Mouse (Mus musculus): ENCODE data around the gene S100a13.

The S100a13 gene

DNA sequence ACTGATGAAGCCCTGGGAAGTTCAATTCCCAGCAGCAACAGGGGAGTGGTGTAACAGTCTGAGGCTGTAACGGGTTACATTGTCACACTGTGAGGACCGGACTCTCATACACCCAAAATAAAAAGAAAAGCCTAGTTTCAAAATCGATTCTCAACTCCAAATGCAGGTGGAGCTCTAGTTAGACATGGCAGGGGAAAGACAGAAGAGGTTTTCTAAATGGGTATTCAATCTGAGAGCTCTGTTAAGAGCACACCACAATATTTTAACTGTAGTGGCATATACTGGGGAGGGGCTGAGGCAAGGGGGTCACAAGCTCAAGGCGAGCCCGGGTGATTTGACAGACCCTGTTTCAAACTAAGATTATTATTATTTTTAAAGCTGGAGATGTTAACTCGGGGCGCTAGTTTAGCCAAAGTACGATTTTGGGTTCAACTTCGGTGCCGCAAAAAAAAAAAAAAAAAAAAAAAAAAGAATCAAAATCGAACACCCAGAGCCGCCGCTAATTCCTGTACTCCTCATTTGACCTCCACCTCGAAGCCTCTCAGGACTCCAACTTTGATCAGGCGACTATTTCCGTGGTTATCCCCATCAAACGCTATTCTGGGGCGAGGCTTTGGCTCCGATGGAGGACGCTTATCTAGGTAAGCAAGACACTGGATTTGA, 5.8 kb upstream of the S100a13 start:
- DNase-seq (ENCODE audit: low spot score): no peak

DNA sequence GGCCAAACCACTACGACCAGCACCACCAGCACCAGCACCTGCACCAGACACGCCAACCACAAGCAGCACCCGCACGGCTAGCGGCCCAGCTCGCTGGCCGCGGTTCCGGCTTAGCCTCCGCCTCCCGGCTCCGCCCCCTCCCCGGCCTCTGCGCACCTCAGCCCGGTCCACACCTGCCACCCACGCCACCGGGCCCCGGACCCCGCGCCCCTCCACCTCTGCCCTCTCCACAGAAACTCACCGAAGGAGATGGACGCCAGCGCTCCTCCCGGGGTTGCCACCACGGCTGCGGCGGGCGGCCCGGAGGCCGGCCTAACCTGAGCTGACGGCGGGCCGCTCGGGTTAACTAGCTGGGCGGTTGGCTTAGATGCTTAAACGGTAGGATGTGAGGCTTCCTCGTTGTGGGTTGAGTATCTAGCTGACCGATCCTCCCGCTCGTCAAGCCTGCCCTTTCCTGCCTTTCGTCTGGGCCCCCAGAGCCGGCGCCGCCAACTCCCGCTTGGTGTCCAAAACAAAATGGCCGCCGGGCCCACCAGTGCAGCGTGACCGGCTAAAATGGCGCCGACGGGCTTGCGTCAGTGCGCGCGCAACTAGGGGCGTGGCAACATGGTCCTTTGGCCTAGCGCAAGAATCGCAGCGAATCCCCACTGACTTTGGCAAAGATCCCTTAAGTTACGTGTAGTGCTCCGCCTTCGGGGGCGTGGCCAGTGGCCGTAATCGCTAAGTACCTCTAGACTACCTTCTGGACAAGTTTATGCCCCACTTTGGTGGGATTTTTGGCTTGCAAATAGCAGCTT, 5.1 kb upstream of the S100a13 start, which contains the start of gene Chtop:
TSS of gene Chtop (minus strand) at position 549 of the 797 bp plus-strand sequence.
- peak; percentile 98 for DNase-seq (ENCODE audit: low spot score)

DNA sequence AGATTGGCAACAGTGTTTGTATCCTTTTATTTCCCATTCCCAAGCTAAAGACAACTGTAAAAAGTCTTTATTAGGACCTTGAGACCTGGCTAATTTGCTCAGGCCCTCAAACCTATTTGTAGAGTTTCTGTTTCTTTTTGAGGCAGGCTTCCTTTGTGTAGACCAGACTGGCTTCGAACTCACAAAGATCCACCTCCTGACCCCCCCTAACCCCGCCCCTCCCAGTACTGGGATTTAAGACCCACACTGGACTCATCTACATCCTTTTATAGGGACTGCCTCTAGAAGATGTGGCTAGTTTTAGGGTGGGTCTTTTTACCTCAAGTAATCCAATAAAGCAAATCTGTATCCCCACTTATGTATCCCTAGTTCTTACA, 4.5 kb upstream of the S100a13 start:
- no peak for DNase-seq (ENCODE audit: low spot score)

DNA sequence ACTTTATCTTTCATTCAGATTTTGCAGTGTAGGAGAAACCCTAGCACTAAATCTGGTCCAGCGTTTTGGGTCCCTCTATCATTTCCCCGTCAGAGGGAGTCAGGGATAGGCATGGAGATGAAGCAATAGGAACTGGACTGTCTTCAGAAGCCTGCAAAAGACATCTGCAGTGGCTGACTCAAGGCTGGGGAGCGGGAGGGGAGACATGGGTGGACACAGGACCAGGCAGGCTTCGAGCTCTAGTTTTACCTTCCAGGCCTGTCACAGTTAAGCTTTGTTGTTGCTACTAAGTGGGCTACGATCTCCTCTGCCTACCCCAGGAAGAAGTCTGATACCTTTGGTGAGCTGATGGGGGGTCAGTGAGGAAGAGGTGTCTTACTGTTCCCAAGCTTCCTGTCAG, 2.0 kb upstream of the S100a13 start:
- DNase-seq (ENCODE audit: low spot score): no peak

DNA sequence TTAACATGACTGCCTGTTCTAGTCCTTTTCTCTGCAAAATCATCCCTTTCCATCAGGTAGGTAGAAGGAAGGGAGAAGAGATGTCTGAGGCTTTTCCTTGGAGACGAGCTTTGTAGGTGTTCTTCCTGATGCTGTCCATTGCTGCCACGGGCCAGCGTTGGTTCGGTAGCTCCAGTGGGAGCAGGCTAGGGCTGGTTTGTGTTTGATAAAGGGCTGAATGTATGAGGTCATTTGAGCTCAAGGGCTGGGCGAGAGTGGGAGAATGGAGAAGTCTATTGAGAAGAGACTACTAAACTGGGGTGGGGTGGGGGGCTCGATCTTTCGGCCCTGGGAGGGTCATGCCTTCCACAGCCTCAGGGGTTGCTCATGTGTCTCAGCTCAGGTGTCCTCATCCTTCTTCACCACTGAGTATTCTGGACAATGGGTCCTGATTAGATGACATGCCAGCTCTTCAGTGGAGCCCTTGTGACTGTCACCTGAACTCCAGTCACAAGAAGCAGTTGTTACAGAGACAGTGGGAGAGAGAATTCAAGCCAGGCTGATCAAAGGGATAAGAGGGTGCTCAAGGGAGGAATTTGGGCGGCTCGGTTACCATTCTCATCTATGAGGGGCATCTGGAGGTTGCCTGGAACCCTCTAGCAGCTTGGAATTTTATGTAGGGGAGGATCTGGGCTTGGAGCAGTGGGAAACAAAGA, 1.1 kb upstream of the S100a13 start:
- DNase-seq (ENCODE audit: low spot score): no peak

DNA sequence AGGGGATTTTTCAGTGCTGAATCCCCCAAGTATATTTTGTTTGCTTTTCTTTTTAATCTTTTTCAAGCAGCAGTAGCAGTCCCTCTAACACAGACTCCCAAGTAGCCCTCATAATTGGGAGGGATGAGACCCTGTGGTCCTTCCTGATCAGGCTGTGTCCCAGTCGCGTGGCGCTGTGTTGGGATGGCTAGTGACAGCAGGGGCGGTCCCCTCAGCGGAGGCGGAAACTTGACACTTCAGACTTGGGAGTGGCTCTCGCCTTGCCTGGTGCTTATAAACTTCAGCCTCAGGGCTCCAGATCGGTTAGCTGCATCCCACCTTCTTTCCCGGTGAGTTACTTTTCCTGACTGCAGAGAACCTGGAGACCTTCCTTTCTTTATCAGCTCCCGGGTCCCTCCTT, 456 bp downstream of the S100a13 start:
- DNase-seq (ENCODE audit: low spot score): peak; percentile 76

DNA sequence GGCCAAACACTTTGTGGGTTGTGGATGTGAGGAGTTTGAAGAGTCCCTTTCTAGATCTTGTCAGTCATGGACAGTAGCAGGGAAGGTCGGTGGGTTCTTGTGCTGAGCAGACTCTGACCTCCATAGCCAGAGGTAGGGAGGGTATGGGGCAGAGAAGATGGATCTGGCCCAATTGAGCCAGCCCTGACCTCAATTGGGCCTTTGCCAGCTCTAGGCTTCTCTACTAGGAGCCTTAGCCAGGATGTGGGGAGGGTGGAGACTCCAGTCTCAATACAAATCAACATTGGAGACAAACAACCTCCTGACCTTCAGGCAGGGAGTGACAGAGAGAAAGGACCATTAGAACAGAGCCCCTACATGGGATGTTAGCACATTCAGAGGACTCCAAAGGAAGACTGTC, 1.0 kb downstream of the S100a13 start:
- no peak for DNase-seq (ENCODE audit: low spot score)

DNA sequence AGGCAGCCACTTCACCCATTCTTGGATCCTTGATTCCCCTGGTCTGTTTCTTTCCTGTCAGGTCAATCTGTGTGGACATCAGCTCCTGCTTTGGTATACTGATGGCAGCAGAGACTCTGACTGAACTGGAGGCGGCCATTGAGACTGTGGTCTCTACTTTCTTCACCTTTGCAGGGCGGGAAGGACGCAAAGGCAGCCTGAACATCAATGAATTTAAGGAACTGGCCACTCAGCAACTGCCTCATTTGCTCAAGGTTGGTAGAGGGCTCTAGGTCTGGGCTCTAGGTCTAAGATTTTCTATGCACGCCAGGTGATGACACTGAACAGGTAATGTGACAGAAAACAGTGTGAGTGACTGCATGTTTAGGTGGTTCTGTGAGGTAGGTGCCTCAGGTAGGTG, 1.6 kb downstream of the S100a13 start:
- DNase-seq (ENCODE audit: low spot score): no peak

DNA sequence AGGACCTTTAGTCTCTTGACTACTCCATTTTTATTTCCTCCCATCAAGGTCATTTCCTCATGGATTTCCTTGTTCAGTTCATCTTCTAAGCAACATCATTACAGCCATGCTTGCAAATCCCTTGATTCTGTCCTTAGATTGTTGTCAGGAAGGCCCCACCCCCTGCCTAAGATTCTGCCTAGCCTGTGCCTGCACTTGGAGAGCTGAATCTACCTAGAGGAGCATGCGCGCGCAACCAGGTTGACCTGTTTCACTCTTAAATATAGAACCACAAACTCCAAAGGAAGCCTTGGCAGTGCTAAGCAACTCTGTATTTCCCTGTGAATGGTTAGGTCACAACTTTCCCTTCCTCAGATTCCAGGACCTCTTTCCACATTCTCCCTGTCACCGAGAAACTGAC, 3.5 kb downstream of the S100a13 start:
- DNase-seq (ENCODE audit: low spot score): no peak

DNA sequence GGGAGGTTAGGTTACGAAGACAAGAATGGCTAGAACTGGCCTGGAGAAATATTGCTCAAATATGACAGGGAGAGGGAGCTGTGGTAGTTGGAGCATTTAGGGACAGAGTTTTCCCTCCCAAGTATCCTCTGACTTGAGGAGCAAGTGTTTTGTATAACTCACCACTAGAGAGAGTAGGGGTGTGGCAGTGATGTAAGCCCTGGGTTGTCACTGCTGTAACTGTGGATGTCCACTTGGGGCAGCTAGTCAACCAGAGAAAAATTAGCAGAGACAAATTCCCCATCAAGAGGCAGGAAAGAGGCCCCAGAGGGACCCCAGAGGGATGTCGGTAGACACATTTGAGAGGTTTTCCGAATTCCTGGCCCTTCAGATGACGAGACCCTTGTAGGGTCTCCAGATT, 11.2 kb downstream of the S100a13 start:
- no peak for DNase-seq (ENCODE audit: low spot score)

DNA sequence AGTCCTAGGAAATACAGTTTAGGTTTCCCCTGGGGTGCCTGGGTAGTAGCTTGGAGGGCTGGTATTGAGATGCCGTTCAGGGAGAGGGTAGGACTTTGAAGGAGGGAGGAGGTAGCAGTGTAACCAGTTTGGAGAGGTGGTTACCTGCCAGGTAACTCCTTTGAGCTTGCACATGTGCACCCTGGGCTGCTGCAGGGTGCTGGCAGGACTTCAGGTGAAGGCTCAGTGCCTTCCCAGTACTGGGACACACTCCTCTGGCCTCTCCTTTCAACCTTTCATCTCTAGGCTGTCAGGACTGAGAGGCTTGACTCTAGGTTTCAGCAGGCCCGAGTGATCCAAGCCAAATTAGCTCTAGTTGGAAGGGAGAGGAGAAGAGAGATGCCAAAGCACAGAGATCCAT, 11.8 kb downstream of the S100a13 start:
- DNase-seq (ENCODE audit: low spot score): no peak

DNA sequence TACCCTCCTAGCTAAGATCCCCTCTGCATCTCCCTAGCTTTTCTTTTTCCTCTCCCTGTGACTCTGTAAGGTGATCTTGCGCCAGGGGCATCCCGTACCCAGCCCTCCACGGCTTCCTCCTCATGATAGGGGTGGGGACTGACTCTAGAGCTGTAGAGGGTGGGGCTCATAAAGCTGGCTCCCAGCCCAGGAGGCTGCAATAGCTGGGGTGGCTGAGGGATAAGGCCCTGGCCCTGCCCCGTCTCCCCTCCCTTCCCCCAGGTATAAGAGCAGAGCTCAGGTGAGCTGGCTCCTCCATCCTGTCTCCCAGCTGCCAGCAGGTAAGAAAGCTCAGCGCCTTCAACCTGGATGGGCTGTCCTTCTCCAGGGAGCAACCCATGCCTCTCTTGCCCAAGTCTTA, 12.3 kb downstream of the S100a13 start, which contains the start of gene S100a14:
TSS of gene S100a14 (plus strand) at position 277 of the 400 bp plus-strand sequence.
- DNase-seq (ENCODE audit: low spot score): no peak

DNA sequence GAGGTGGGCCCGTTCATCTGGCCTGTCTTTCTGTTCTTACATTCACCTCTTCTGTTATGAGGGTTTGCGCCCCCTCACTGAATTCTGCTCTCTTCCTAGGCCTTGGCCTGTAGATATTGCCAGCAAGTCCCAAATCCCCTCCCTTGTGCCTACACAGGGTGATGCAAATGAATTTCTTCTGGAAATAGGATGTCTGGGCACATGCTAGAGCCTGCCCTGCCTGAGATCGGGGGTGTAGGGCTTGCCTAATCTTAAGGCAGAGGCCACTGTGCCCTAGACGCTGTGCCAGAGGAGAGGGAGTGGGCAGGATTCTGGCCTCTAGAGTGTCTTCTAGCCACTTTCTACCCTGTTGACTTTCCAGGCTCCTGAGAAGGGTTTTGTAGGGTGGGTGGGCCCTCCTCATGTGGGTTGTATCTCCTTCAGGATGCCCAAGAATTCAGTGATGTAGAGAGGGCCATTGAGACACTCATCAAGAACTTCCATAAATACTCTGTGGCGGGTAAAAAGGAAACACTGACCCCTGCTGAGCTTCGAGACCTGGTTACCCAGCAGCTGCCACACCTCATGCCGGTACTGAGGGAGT, 13.1 kb downstream of the S100a13 start:
- DNase-seq (ENCODE audit: low spot score): no peak

DNA sequence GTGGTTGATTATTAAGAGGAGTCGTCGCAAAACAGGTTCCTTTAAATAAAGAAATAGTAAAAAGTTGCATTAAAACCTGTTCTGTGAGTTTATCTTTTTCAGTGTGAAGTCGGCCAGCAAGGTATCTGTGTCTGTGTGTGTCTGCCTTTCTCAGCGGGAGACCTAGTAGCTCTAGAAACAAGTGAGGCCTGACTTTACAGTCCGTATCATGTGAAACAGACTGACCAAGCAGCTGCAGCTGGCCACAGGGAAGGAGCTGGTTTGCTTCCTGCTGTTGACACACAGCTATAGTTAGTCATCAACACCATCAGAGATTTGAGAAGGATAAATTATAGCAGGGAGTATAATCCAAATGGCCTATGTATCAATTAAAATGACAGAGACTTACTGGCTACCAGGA, 17.5 kb downstream of the S100a13 start:
- DNase-seq (ENCODE audit: low spot score): no peak

DNA sequence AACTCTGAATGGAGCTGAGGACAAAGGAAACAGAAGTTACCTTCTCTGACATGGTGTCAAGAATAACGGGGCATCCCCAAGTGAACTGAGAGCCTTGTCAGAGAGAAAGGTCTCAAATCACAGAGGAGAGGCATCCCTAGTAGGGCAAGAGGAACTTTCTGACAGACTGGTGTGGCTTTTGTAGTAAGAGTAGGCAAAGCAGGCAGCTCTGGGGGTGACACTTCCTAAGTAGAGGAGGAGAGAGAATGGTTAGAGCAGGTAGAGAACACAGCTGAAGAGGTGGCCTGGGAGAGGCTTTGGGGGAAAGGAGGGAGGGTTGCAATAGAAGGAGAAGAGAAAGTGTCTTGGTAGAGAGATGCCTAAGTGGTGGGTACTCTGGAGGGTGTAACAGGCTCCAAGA, 21.2 kb downstream of the S100a13 start:
- DNase-seq (ENCODE audit: low spot score): no peak

DNA sequence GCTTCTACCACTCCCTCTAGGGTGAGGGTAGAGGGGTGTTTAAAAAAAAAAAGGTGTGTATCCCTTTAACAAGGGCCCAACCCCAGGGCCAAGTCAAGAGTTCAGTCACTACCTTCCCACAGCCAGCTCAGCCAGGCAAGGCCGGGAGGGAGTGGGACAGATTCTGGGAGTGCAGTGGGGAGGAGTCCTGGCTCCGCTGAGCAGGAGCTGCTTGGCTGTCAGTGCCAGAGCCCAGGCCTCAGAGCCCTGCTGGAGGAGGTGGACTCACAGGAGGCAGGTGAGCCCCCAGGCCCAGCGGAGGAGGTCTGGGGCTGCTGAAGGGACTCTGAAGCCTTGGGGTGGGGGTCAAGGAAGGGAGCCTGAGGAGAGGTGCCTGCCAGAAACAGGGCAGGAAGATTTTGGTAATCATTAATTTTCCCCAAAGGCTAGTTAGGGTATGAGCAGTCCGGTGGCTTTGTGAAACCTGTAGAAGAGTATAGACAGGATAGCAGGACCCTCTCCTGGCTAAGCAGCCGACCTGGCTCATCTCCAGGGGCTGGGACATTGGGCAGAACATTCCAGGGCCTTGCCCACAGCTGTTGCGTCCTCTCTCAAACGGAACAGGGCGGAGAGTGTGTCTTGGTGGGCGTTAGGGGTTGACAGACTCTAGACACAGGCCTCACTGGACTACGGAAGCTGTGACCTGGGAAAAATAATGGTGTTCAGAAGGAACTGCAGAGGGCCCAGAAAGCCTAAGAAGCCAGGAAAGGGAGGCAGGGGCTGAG, 23.1 kb downstream of the S100a13 start, which contains the start of gene S100a16:
TSS of gene S100a16 (plus strand) at position 114 of the 764 bp plus-strand sequence.
- peak; percentile 79 for DNase-seq (ENCODE audit: low spot score)

DNA sequence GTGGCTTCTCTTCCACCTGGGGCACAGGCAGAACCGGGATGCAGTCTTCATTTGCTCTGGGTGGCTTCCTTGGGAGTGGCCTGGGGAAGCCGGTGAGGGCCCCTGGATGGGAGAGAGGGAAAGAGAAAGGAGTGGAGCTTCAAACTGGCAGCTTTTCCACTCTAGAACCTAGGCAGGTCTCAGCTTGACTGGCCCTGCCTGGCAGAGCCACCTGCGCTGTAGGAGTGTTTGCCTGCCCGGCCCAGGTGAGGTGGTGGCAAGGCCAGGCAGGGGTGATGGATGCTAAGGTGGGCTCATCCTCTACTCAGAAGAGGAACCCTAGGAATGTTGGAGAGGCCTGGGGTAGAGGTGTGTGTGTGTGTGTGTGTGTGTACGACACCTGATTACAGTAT, 23.7 kb downstream of the S100a13 start:
- no peak for DNase-seq (ENCODE audit: low spot score)

DNA sequence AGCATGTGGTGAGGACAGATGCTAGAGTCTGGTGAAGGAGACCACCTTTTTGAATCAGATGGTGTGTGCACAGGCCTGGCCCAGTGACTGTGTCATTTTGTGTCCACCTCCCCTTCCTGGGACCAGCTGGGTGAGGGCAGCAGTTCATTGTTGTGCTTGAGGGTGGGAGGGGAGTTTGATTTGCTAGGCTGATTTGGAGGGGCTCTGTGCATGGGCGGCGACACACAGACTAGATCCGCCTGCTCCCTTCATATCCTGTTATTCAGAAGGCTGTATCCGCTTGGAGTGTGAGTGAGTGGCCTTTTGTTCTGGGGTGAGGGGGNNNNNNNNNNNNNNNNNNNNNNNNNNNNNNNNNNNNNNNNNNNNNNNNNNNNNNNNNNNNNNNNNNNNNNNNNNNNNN, 26.7 kb downstream of the S100a13 start:
- DNase-seq (ENCODE audit: low spot score): no peak

DNA sequence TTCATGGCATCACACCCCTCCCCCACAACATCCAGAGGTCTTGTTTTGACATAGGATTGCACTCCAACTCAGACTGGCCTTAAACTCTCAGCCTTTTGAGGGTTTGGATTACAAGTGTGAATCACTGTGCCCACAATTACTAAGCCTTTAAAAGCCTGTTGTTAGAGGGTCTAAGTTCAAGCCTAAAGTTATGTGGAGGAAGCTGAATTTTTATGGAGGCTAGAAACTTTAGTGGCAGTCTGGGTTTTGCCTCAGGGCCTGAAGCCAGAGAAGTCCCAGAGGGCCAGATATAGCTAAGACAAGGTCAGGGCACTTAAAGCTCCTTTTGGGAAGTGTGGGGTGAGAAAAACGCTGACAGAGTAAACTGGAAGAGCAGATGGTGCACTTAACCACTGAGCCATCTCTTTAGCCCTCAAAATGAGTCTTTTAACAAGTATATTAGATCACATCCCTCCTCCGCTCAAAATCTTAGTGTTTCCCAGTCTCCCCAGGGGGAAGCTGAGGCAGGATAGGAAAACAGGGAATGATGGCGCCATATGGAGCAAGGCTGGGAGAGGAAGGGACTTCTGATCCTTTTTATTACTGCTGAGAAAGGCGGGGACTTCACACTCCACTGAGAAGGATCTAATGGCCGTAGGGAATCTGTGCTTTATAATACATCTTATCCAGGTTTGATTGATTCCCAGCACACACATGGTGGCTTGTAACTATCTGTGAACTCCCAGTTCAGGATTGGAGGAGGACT, 35.6 kb downstream of the S100a13 start:
- no peak for DNase-seq (ENCODE audit: low spot score)

DNA sequence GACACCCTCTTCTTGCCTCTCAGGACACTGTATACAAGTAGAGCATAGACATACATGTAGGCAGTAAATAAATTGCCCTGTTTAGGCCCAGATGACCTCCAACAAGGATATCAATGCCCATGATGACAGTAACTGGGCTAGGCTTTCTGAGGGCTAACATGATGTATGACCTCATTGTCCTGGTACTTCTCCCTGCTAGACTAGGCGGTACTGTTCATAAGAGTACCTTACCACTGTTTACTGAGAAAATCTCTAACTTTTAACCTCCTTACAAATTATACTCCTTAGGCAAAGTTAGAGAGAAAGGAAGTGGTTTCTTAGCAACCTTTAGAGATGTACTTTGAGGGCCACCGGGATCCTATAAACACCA, 36.2 kb downstream of the S100a13 start:
- no peak for DNase-seq (ENCODE audit: low spot score)

DNA sequence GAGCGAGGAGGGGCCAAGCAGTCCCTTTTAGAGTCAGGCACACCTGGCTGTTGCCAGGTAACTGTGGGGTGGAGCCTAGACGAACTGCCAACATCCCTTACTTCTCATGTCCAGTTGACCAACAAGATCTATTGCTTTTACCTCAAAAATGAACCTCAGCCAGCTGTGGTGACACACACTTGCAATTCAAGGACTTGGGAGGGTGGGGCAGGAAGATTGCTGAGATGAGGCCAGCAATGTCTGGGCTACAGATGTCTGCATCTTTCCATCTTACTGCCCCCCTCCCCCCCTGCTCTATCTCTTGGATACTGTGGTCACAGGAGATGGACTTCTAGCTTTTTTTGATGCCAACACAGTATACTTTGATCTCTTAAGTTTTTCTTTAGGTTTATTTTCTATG, 38.0 kb downstream of the S100a13 start:
- DNase-seq (ENCODE audit: low spot score): no peak

Data from yolk sac, embryonic 10.5 days (tissue).